Mouse (Mus musculus) cortical plate, adult 2 months (tissue): ENCODE results near the gene Parm1.

ENCODE experiments used
- CTCF ChIP-seq: fragments of 200-500 bp; IDR thresholded peaks from 2 replicates; pipeline ENCODE4 v1.5.1; 2011; ENCODE audit warnings: mild to moderate bottlenecking, control low read depth, low read length; ENCODE audit not compliant: insufficient read depth; ENCODE audit errors: extremely low read depth
- POLR2A ChIP-seq: fragments of 200-500 bp; IDR thresholded peaks from 2 replicates; pipeline ENCODE4 v1.6.1; 2011; ENCODE audit warnings: mild to moderate bottlenecking, low read length, control low read depth; ENCODE audit not compliant: insufficient read depth; ENCODE audit errors: extremely low read depth

GRCm38 (mm10) chr5:91611589-91611988, 94.2 kb downstream of the Parm1 start:
- TF ChIP-seq CTCF (no peak), POLR2A (no peak)
